Mouse (Mus musculus) CD4-positive, CD25-positive, alpha-beta regulatory T cell, adult 4 months (primary cell): ENCODE measurements around the gene Tbc1d10b. TPM values are rescaled to one million over a fixed set of nuclear protein-coding genes. Genes with fewer than 3 reads are reported as not detected.

ENCODE experiments used
- ATAC-seq: one replicate; pipeline ENCODE4 v1.8.0; 2017
- polyA plus RNA-seq, 2 experiments: library from polyadenylated mRNA; unstranded; fragments of 100-300 nt; shearing (Covaris generic); gene quantifications; one replicate each; pipeline ENCODE4 v1.2.1; 2017

Gene Tbc1d10b
- polyA plus RNA-seq, 2 experiments from 2014 or later: 12.5 to 18.4 TPM

- ATAC-seq: no peak
Measured at GRCm38 (mm10) chr7:127224616-127225015, 16.3 kb upstream of the Tbc1d10b start.

GRCm38 (mm10) chr7:127223515-127224478 is 15.5 kb upstream of the Tbc1d10b start:
- no peak for ATAC-seq

- no peak for ATAC-seq
Measured at GRCm38 (mm10) chr7:127223106-127223505, 14.8 kb upstream of the Tbc1d10b start.

- peak; percentile 85 for ATAC-seq
Measured at GRCm38 (mm10) chr7:127220440-127220839, 12.2 kb upstream of the Tbc1d10b start.

GRCm38 (mm10) chr7:127218670-127219069 is 10.4 kb upstream of the Tbc1d10b start:
- no peak for ATAC-seq

- peak; percentile 81 for ATAC-seq
Measured at GRCm38 (mm10) chr7:127217901-127218642, 9.8 kb upstream of the Tbc1d10b start.

- ATAC-seq: no peak
Measured at GRCm38 (mm10) chr7:127217475-127217874, 9.2 kb upstream of the Tbc1d10b start.

- no peak for ATAC-seq
Measured at GRCm38 (mm10) chr7:127216307-127216706, 8.0 kb upstream of the Tbc1d10b start.

GRCm38 (mm10) chr7:127214981-127215871 is 7.0 kb upstream of the Tbc1d10b start:
- peak; percentile 57 for ATAC-seq

- ATAC-seq: no peak
Measured at GRCm38 (mm10) chr7:127214521-127214920, 6.3 kb upstream of the Tbc1d10b start.

GRCm38 (mm10) chr7:127213930-127214329 is 5.7 kb upstream of the Tbc1d10b start:
- ATAC-seq: no peak

GRCm38 (mm10) chr7:127213485-127213884 is 5.2 kb upstream of the Tbc1d10b start:
- ATAC-seq: no peak

- no peak for ATAC-seq
Measured at GRCm38 (mm10) chr7:127212432-127213250, 4.4 kb upstream of the Tbc1d10b start.

GRCm38 (mm10) chr7:127211014-127211745 is 2.9 kb upstream of the Tbc1d10b start:
- no peak for ATAC-seq

GRCm38 (mm10) chr7:127210266-127210665 is 2.0 kb upstream of the Tbc1d10b start:
- no peak for ATAC-seq

GRCm38 (mm10) chr7:127209851-127210250 is 1.6 kb upstream of the Tbc1d10b start:
- no peak for ATAC-seq

GRCm38 (mm10) chr7:127208553-127209438 is 528 bp upstream of the Tbc1d10b start, which contains the start of gene Mylpf:
Mylpf (plus strand) TSS chr7:127208890.
- ATAC-seq: peak; percentile 84

GRCm38 (mm10) chr7:127207374-127208294 is 634 bp downstream of the Tbc1d10b start:
- no peak for ATAC-seq
